Mouse (Mus musculus) erythroblast, embryonic 14.5 days (primary cell): Measurements from ENCODE around the gene Gm49361.

Experiments
- GATA1 ChIP-seq: IDR thresholded peaks from 2 replicates; pipeline ENCODE4 v1.6.1; 2012; ENCODE audit warnings: low read length, inconsistent platforms, mixed read lengths
- TAL1 ChIP-seq: IDR thresholded peaks from 3 replicates; pipeline ENCODE4 v1.6.1; 2012; ENCODE audit warnings: low read length, inconsistent platforms, mixed read lengths

DNA sequence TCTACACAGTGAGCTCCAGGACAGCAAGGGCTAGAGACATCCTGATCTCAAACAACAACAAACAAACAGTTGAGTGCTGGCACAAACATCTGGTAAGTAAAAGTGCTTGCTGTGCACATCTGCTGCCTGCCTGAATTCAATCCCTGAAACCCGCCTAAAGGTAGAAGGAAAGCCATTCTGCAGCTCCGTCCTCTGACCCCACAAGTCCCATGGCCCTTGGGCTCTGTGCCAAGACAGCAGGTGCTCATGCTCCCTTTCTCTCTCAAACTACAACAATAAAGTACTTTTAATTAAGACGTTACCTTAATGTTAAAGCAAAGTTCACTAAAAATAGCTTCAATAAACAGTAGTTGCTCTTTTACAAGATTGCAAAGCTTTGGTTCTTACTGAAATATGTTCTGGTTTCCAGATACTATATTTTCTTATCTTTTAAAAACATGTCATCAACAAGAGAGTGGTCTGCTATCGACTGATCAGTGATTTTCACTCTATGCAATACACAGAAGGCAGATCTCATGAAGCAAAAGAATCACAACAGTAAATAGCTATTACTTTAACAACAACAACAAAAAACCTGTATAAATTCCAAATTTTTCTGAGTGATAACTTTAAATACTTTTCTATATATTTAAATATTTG is 125.2 kb downstream of the Gm49361 start:
- no peak for TF ChIP-seq GATA1
- no peak for TF ChIP-seq TAL1
